Mouse (Mus musculus): ENCODE results near the gene D6Ertd527e.

GRCm38 (mm10) chr6:87116596-87116995 lies 12.1 kb downstream of the D6Ertd527e start:
- TF ChIP-seq CHD2 (IDR thresholded peaks at IDR 0.05; ENCODE audit: low read depth, low read length) (no peak), ZC3H11A (IDR thresholded peaks at IDR 0.05; ENCODE audit: borderline replicate concordance, low read depth, low read length) (no peak), ZNF384 (IDR thresholded peaks at IDR 0.05; ENCODE audit: low read depth, low read length) (no peak), HCFC1 (IDR thresholded peaks at IDR 0.05; ENCODE audit: borderline replicate concordance, insufficient read depth, low read length) (no peak)

All from ES-E14 (cell line).